Mouse (Mus musculus): ENCODE data around the gene B430306N03Rik. TPM values are rescaled to one million over a fixed set of nuclear protein-coding genes. Genes with fewer than 3 reads are reported as not detected.
"Not testable (repeated sequence)": the region's sequence is repeated elsewhere in the genome, so short reads cannot be mapped to it uniquely, and the experiment has no call there.

The B430306N03Rik gene
- not detected in 2 replicates for polyA plus RNA-seq (2012; ENCODE audit: insufficient read depth, insufficient read length, low replicate concordance, missing spikeins)

- WGBS, result 90% methylated on average over 3 of the region's 3 CpGs
- not testable (repeated sequence) for H3K27ac ChIP-seq (ENCODE audit: insufficient read depth, low read depth, low read length); H3K4me3 ChIP-seq (ENCODE audit: insufficient read depth, low read depth, low read length); H3K4me1 ChIP-seq (ENCODE audit: control insufficient read depth, insufficient read depth, low read length)
Observed at GRCm38 (mm10) chr17:48315905-48316579, at the start of gene B430306N03Rik. TSS of gene B430306N03Rik (plus strand) at chr17:48316141.

- no peak overlapping the region for H3K27ac ChIP-seq (ENCODE audit: insufficient read depth, low read depth, low read length)
- no peak overlapping the region for H3K4me3 ChIP-seq (ENCODE audit: insufficient read depth, low read depth, low read length)
- TF ChIP-seq CTCF (IDR thresholded peaks at IDR 0.05; ENCODE audit: insufficient read depth, low read depth, low read length), result no peak
- no peak for TF ChIP-seq POLR2A (IDR thresholded peaks at IDR 0.05; ENCODE audit: insufficient read depth, low read depth, low read length)
- no peaks in the 10 kb centered on the region for H3K4me1 ChIP-seq (ENCODE audit: control insufficient read depth, insufficient read depth, low read length)
- 49% methylated on average over 2 of the region's 2 CpGs for WGBS
Observed at GRCm38 (mm10) chr17:48266610-48267304, 49.2 kb upstream of the B430306N03Rik start.

- no peak for TF ChIP-seq CTCF (IDR thresholded peaks at IDR 0.05; ENCODE audit: insufficient read depth, low read depth, low read length)
- H3K27ac ChIP-seq (ENCODE audit: insufficient read depth, low read depth, low read length), result no peak overlapping the region
- H3K4me3 ChIP-seq (ENCODE audit: insufficient read depth, low read depth, low read length), result no peak overlapping the region
- no peaks in the 10 kb centered on the region for H3K4me1 ChIP-seq (ENCODE audit: control insufficient read depth, insufficient read depth, low read length)
- 100% methylated on average over 1 of the region's 1 CpGs for WGBS
Observed at GRCm38 (mm10) chr17:48267591-48267990, 48.4 kb upstream of the B430306N03Rik start.

- no peak overlapping the region for H3K27ac ChIP-seq (ENCODE audit: insufficient read depth, low read depth, low read length)
- no peaks in the 10 kb centered on the region for H3K4me1 ChIP-seq (ENCODE audit: control insufficient read depth, insufficient read depth, low read length)
Observed at GRCm38 (mm10) chr17:48268276-48268675, 47.7 kb upstream of the B430306N03Rik start.

GRCm38 (mm10) chr17:48269833-48270232 is 46.1 kb upstream of the B430306N03Rik start:
- H3K27ac ChIP-seq (ENCODE audit: insufficient read depth, low read depth, low read length), result no peak overlapping the region
- WGBS, result 78% methylated on average over 4 of the region's 4 CpGs
- TF ChIP-seq CTCF (IDR thresholded peaks at IDR 0.05; ENCODE audit: insufficient read depth, low read depth, low read length) (no peak), POLR2A (IDR thresholded peaks at IDR 0.05; ENCODE audit: insufficient read depth, low read depth, low read length) (no peak)
- no peaks in the 10 kb centered on the region for H3K4me1 ChIP-seq (ENCODE audit: control insufficient read depth, insufficient read depth, low read length)
- no peak overlapping the region for H3K4me3 ChIP-seq (ENCODE audit: insufficient read depth, low read depth, low read length)

More at GRCm38 (mm10) chr17:48268276-48268675, 47.7 kb upstream of the B430306N03Rik start:
- TF ChIP-seq CTCF (IDR thresholded peaks at IDR 0.05; ENCODE audit: insufficient read depth, low read depth, low read length) (no peak), POLR2A (IDR thresholded peaks at IDR 0.05; ENCODE audit: insufficient read depth, low read depth, low read length) (no peak)
- H3K4me3 ChIP-seq (ENCODE audit: insufficient read depth, low read depth, low read length), result no peak overlapping the region

- TF ChIP-seq POLR2A (IDR thresholded peaks at IDR 0.05; ENCODE audit: insufficient read depth, low read depth, low read length), result no peak
- no peak for TF ChIP-seq CTCF (IDR thresholded peaks at IDR 0.05; ENCODE audit: insufficient read depth, low read depth, low read length)
- WGBS, result 89% methylated on average over 5 of the region's 5 CpGs
- no peak overlapping the region for H3K4me3 ChIP-seq (ENCODE audit: insufficient read depth, low read depth, low read length)
- H3K4me1 ChIP-seq (ENCODE audit: control insufficient read depth, insufficient read depth, low read length), result no peaks in the 10 kb centered on the region
- no peak overlapping the region for H3K27ac ChIP-seq (ENCODE audit: insufficient read depth, low read depth, low read length)
Observed at GRCm38 (mm10) chr17:48272158-48272557, 43.8 kb upstream of the B430306N03Rik start.

GRCm38 (mm10) chr17:48272598-48272997 is 43.3 kb upstream of the B430306N03Rik start:
- H3K4me3 ChIP-seq (ENCODE audit: insufficient read depth, low read depth, low read length), result no peak overlapping the region
- H3K27ac ChIP-seq (ENCODE audit: insufficient read depth, low read depth, low read length), result no peak overlapping the region
- 92% methylated on average over 4 of the region's 4 CpGs for WGBS
- no peaks in the 10 kb centered on the region for H3K4me1 ChIP-seq (ENCODE audit: control insufficient read depth, insufficient read depth, low read length)
- TF ChIP-seq CTCF (IDR thresholded peaks at IDR 0.05; ENCODE audit: insufficient read depth, low read depth, low read length), result no peak
- no peak for TF ChIP-seq POLR2A (IDR thresholded peaks at IDR 0.05; ENCODE audit: insufficient read depth, low read depth, low read length)

GRCm38 (mm10) chr17:48274098-48274497 is 41.8 kb upstream of the B430306N03Rik start:
- Histone ChIP-seq H3K27ac (ENCODE audit: insufficient read depth, low read depth, low read length) (no peak overlapping the region), H3K4me3 (ENCODE audit: insufficient read depth, low read depth, low read length) (no peak overlapping the region), H3K4me1 (ENCODE audit: control insufficient read depth, insufficient read depth, low read length) (no peaks in the 10 kb centered on the region)
- 86% methylated on average over 4 of the region's 4 CpGs for WGBS
- TF ChIP-seq CTCF (IDR thresholded peaks at IDR 0.05; ENCODE audit: insufficient read depth, low read depth, low read length) (no peak), POLR2A (IDR thresholded peaks at IDR 0.05; ENCODE audit: insufficient read depth, low read depth, low read length) (no peak)

GRCm38 (mm10) chr17:48274885-48275284 is 41.1 kb upstream of the B430306N03Rik start:
- no peak for TF ChIP-seq POLR2A (IDR thresholded peaks at IDR 0.05; ENCODE audit: insufficient read depth, low read depth, low read length)
- 0 out of 2 replicates have a peak, but pooled peaks have one; percentile 32 for TF ChIP-seq CTCF (IDR thresholded peaks at IDR 0.05; ENCODE audit: insufficient read depth, low read depth, low read length)
- WGBS, result 39% methylated on average over 6 of the region's 6 CpGs
- Histone ChIP-seq H3K27ac (ENCODE audit: insufficient read depth, low read depth, low read length) (no peak overlapping the region), H3K4me1 (ENCODE audit: control insufficient read depth, insufficient read depth, low read length) (no peaks in the 10 kb centered on the region), H3K4me3 (ENCODE audit: insufficient read depth, low read depth, low read length) (no peak overlapping the region)

All from olfactory bulb, adult 2 months (tissue).